Mouse (Mus musculus) urinary bladder, postnatal 0 days (tissue): Measurements from ENCODE around the gene Ust. TPM values are rescaled to one million over a fixed set of nuclear protein-coding genes. Genes with fewer than 3 reads are reported as not detected.

Experiments used
- polyA plus RNA-seq: library from polyadenylated mRNA; unstranded; fragments of >200 nt; fragmentation: Nextera tagmentation; extraction: Ambion mirVana; gene quantifications from 2 replicates; pipeline ENCODE4 v1.2.1, GENCODE M21; 2015

The Ust gene
- 4.2 and 4.8 TPM in 2 replicates for polyA plus RNA-seq

DNA sequence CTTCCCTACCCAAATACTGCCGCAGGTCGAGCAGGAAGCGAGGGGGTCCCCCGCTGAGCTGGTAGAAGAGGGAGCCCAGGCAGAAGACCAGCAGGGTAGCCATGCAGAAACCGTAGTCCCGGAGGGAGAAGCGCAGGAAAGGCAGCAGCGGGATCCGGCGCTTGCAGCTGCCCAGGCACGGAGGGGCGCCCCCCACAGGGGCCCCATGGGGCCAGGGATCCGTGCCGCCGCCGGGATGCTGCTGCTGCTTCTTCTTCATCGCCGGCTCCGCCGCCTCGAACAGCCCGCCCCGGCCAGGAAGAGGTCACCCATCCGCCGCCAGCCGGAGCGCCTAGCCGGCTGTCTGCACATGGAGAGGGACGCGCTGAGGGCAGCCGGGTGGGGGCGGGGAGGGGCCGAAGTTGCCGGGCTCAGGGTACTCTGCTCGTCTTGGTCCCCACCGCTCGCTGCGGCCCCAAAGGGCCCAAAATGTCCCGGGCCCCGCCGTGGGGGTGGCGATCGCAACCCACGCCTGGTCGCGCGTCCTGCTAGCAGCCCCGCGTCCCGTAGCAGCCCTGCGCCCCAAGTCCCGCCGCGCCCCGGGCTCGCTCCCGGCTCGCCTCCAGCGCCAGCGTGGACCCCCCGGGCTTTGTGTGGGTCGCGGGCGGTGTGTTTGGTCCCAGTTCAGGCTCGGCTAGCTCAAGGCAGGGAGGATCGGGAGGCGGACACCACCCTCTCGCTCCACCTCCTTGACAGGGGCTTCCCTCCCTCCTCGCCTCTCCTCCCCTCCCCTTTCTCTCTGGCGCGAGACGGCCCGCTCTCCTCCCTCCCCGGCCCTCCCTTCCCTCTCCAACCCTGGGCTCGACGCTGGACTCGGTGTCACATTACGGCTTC is at the start of gene Ust:
Gene Ust (minus strand): TSS at position 685 of the 873 bp plus-strand sequence.

